Mouse (Mus musculus): ENCODE measurements around the gene Gm5148. TPM values are rescaled to one million over a fixed set of nuclear protein-coding genes. Genes with fewer than 3 reads are reported as not detected.

The Gm5148 gene
- total and polyA plus RNA-seq, 2 experiments from 2014 or later, result 1.8 TPM; not detected in 1

- no peak for ATAC-seq (ENCODE audit: insufficient read depth, low read depth)
- no peak overlapping the region for H3K4me2 ChIP-seq (ENCODE audit: low read depth, low read length)
- DNase-seq (ENCODE audit: low spot score), result no peak
- no peaks in the 10 kb centered on the region for H3K9me3 ChIP-seq (replicated peaks; ENCODE audit: control insufficient read depth, low read length)
- no peak overlapping the region for H3K9ac ChIP-seq (replicated peaks; ENCODE audit: low read depth, low read length)
- WGBS, result 78% methylated on average over 2 of the region's 2 CpGs
- TF ChIP-seq CTCF (IDR thresholded peaks at IDR 0.05; ENCODE audit: low read depth), result no peak
- TF ChIP-seq EP300 (IDR thresholded peaks at IDR 0.05; ENCODE audit: low read depth), result no peak
- H3K27me3 ChIP-seq (ENCODE audit: control insufficient read depth, insufficient read depth, low read length), result no peaks in the 10 kb centered on the region
- no peaks in the 10 kb centered on the region for H3K36me3 ChIP-seq (replicated peaks; ENCODE audit: control insufficient read depth, insufficient read depth, low read length)
- no peaks in the 10 kb centered on the region for H3K4me1 ChIP-seq (ENCODE audit: control insufficient read depth, insufficient read depth)
- H3K4me3 ChIP-seq (ENCODE audit: low read depth, low read length), result no peak overlapping the region
- H3K27ac ChIP-seq (ENCODE audit: low read depth), result no peak overlapping the region
Measured at GRCm38 (mm10) chr3:37716992-37717391, 7.3 kb downstream of the Gm5148 start.

- H3K4me1 ChIP-seq (ENCODE audit: control insufficient read depth, insufficient read depth), result no peaks in the 10 kb centered on the region
- WGBS, result 87% methylated on average over 7 of the region's 7 CpGs
Measured at GRCm38 (mm10) chr3:37715734-37716133, 8.6 kb downstream of the Gm5148 start.

DNA sequence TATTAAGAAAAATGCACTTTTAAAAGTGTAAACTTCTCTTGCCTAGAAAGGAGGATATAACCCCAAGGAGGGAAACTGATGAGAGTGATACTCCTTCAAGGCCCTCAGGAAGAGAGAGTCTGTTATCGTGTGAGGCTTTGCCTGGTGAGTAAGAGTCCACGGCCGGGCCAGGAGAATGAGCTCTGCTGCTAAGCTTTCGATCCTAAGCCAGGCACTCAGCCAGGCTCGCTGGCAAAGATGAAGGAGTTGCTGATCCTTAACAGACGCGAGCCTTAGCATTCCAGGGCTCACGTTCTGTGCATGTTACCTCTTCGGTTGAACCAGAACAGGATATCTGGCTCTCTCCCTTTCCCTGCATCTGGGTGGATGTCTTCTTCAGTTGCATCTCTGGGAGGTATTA, 11.8 kb downstream of the Gm5148 start:
- Histone ChIP-seq H3K4me1 (ENCODE audit: control insufficient read depth, insufficient read depth) (no peaks in the 10 kb centered on the region), H3K9me3 (replicated peaks; ENCODE audit: control insufficient read depth, low read length) (no peaks in the 10 kb centered on the region), H3K36me3 (replicated peaks; ENCODE audit: control insufficient read depth, insufficient read depth, low read length) (no peaks in the 10 kb centered on the region), H3K27me3 (ENCODE audit: control insufficient read depth, insufficient read depth, low read length) (no peaks in the 10 kb centered on the region), H3K9ac (replicated peaks; ENCODE audit: low read depth, low read length) (no peak overlapping the region), H3K4me3 (ENCODE audit: low read depth, low read length) (no peak overlapping the region), H3K27ac (ENCODE audit: low read depth) (0 out of 2 replicates have a peak overlapping the region, but pooled peaks have one; percentile 3), H3K4me2 (ENCODE audit: low read depth, low read length) (no peak overlapping the region)
- ATAC-seq (ENCODE audit: insufficient read depth, low read depth), result no peak
- WGBS, result 14% methylated on average over 9 of the region's 9 CpGs
- no peak for DNase-seq (ENCODE audit: low spot score)
- no peak for TF ChIP-seq CTCF (IDR thresholded peaks at IDR 0.05; ENCODE audit: low read depth)
- TF ChIP-seq EP300 (IDR thresholded peaks at IDR 0.05; ENCODE audit: low read depth), result no peak

More at GRCm38 (mm10) chr3:37715734-37716133, 8.6 kb downstream of the Gm5148 start:
- Histone ChIP-seq H3K4me3 (ENCODE audit: low read depth, low read length) (no peak overlapping the region), H3K4me2 (ENCODE audit: low read depth, low read length) (no peak overlapping the region), H3K27me3 (ENCODE audit: control insufficient read depth, insufficient read depth, low read length) (no peaks in the 10 kb centered on the region), H3K36me3 (replicated peaks; ENCODE audit: control insufficient read depth, insufficient read depth, low read length) (no peaks in the 10 kb centered on the region), H3K27ac (ENCODE audit: low read depth) (no peak overlapping the region), H3K9me3 (replicated peaks; ENCODE audit: control insufficient read depth, low read length) (no peaks in the 10 kb centered on the region), H3K9ac (replicated peaks; ENCODE audit: low read depth, low read length) (no peak overlapping the region)
- no peak for ATAC-seq (ENCODE audit: insufficient read depth, low read depth)
- no peak for TF ChIP-seq EP300 (IDR thresholded peaks at IDR 0.05; ENCODE audit: low read depth)
- no peak for TF ChIP-seq CTCF (IDR thresholded peaks at IDR 0.05; ENCODE audit: low read depth)
- no peak for DNase-seq (ENCODE audit: low spot score)

GRCm38 (mm10) chr3:37711639-37712038, 12.7 kb downstream of the Gm5148 start:
- H3K4me3 ChIP-seq (ENCODE audit: low read depth, low read length), result no peak overlapping the region
- H3K4me1 ChIP-seq (ENCODE audit: control insufficient read depth, insufficient read depth), result no peaks in the 10 kb centered on the region
- no peaks in the 10 kb centered on the region for H3K9me3 ChIP-seq (replicated peaks; ENCODE audit: control insufficient read depth, low read length)
- H3K4me2 ChIP-seq (ENCODE audit: low read depth, low read length), result no peak overlapping the region
- no peak for ATAC-seq (ENCODE audit: insufficient read depth, low read depth)
- WGBS, result 84% methylated on average over 4 of the region's 4 CpGs
- H3K27me3 ChIP-seq (ENCODE audit: control insufficient read depth, insufficient read depth, low read length), result no peaks in the 10 kb centered on the region
- H3K27ac ChIP-seq (ENCODE audit: low read depth), result no peak overlapping the region
- DNase-seq (ENCODE audit: low spot score), result no peak
- no peak overlapping the region for H3K9ac ChIP-seq (replicated peaks; ENCODE audit: low read depth, low read length)
- TF ChIP-seq CTCF (IDR thresholded peaks at IDR 0.05; ENCODE audit: low read depth) (no peak), EP300 (IDR thresholded peaks at IDR 0.05; ENCODE audit: low read depth) (no peak)
- no peaks in the 10 kb centered on the region for H3K36me3 ChIP-seq (replicated peaks; ENCODE audit: control insufficient read depth, insufficient read depth, low read length)

DNA sequence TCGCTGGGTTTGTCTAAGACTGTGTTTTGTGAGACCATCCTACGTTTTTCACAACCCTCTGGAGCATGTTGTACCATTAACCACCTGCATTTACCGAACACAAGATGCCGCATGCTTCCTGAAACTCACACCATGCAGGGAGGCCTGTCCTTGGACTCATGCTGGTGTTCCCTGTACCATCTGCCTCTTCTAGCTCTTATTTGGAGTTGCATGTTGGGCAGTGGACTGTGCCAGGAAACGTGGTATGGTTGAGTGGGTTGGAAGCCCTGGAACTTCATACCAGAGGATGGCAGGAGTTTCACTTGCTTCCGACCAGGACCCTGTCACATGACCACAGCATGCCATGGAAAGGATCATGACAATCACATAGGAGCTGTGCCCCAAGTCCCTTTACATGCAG, 16.5 kb downstream of the Gm5148 start:
- no peak overlapping the region for H3K4me2 ChIP-seq (ENCODE audit: low read depth, low read length)
- WGBS, result 88% methylated on average over 6 of the region's 6 CpGs

GRCm38 (mm10) chr3:37706439-37706838, 17.9 kb downstream of the Gm5148 start:
- DNase-seq (ENCODE audit: low spot score), result no peak
- Histone ChIP-seq H3K9me3 (replicated peaks; ENCODE audit: control insufficient read depth, low read length) (0 out of 2 replicates have a peak, but pooled peaks cover 5% of the 10 kb centered on the region), H3K4me1 (ENCODE audit: control insufficient read depth, insufficient read depth) (peaks cover 6% of the 10 kb centered on the region; the same call in 1 of the 2 replicates), H3K9ac (replicated peaks; ENCODE audit: low read depth, low read length) (no peak overlapping the region), H3K4me2 (ENCODE audit: low read depth, low read length) (no peak overlapping the region), H3K36me3 (replicated peaks; ENCODE audit: control insufficient read depth, insufficient read depth, low read length) (no peaks in the 10 kb centered on the region), H3K4me3 (ENCODE audit: low read depth, low read length) (no peak overlapping the region), H3K27ac (ENCODE audit: low read depth) (no peak overlapping the region), H3K27me3 (ENCODE audit: control insufficient read depth, insufficient read depth, low read length) (no peaks in the 10 kb centered on the region)
- no peak for TF ChIP-seq EP300 (IDR thresholded peaks at IDR 0.05; ENCODE audit: low read depth)
- no peak for TF ChIP-seq CTCF (IDR thresholded peaks at IDR 0.05; ENCODE audit: low read depth)
- no peak for ATAC-seq (ENCODE audit: insufficient read depth, low read depth)
- 55% methylated on average over 4 of the region's 4 CpGs for WGBS

More for the DNA sequence above, 16.5 kb downstream of the Gm5148 start:
- H3K36me3 ChIP-seq (replicated peaks; ENCODE audit: control insufficient read depth, insufficient read depth, low read length), result no peaks in the 10 kb centered on the region
- DNase-seq (ENCODE audit: low spot score), result no peak
- H3K9ac ChIP-seq (replicated peaks; ENCODE audit: low read depth, low read length), result no peak overlapping the region
- H3K27me3 ChIP-seq (ENCODE audit: control insufficient read depth, insufficient read depth, low read length), result no peaks in the 10 kb centered on the region
- no peak for ATAC-seq (ENCODE audit: insufficient read depth, low read depth)
- peaks cover 6% of the 10 kb centered on the region; the same call in 1 of the 2 replicates for H3K4me1 ChIP-seq (ENCODE audit: control insufficient read depth, insufficient read depth)
- H3K4me3 ChIP-seq (ENCODE audit: low read depth, low read length), result no peak overlapping the region
- TF ChIP-seq CTCF (IDR thresholded peaks at IDR 0.05; ENCODE audit: low read depth) (no peak), EP300 (IDR thresholded peaks at IDR 0.05; ENCODE audit: low read depth) (no peak)
- no peaks in the 10 kb centered on the region for H3K9me3 ChIP-seq (replicated peaks; ENCODE audit: control insufficient read depth, low read length)
- H3K27ac ChIP-seq (ENCODE audit: low read depth), result no peak overlapping the region
